Mouse (Mus musculus) bone marrow macrophage, adult 2 months (primary cell): Measurements from ENCODE around the gene Ldlrap1.

Experiments
- CTCF ChIP-seq: IDR thresholded peaks from 2 replicates; pipeline ENCODE4 v1.5.1; 2012; ENCODE audit warnings: low read depth, mild to moderate bottlenecking, low read length, moderate library complexity
- POLR2A ChIP-seq: IDR thresholded peaks from 2 replicates; pipeline ENCODE4 v1.6.1; 2012; ENCODE audit warnings: mild to moderate bottlenecking, low read depth, low read length, borderline replicate concordance

- TF ChIP-seq CTCF = no peak
- TF ChIP-seq POLR2A = no peak
These were observed 29.8 kb upstream of the Ldlrap1 start for GRCm38 (mm10) chr4:134797621-134798020.
